Mouse (Mus musculus) C2C12 (cell line): ENCODE measurements around the gene Rpap2. TPM values are rescaled to one million over a fixed set of nuclear protein-coding genes. Genes with fewer than 3 reads are reported as not detected.

Source experiments
- H3K27me3 ChIP-seq: one replicate; pipeline ENCODE4 v1.6.1; 2011; ENCODE audit not compliant: control insufficient read depth, insufficient read depth, insufficient read length
- H3K36me3 ChIP-seq: one replicate; pipeline ENCODE4 v1.6.1; 2011; ENCODE audit not compliant: control insufficient read depth, insufficient read depth
- H3K4me3 ChIP-seq: one replicate; pipeline ENCODE4 v1.5.1; 2011; ENCODE audit warnings: mild to moderate bottlenecking, control low read depth; ENCODE audit not compliant: poor library complexity, insufficient read depth, severe bottlenecking
- H3K79me2 ChIP-seq: one replicate; pipeline ENCODE4 v1.6.1; 2011; ENCODE audit not compliant: control insufficient read depth, insufficient read depth
- H3K79me3 ChIP-seq: one replicate; pipeline ENCODE4 v1.6.1; 2011; ENCODE audit warnings: low read depth, control low read depth
- H3ac ChIP-seq: one replicate; pipeline ENCODE3; 2011; ENCODE audit warnings: low read depth; ENCODE audit not compliant: control insufficient read depth, insufficient read length
- CEBPB ChIP-seq: IDR thresholded peaks from one replicate; pipeline ENCODE4 v1.6.1; 2011; ENCODE audit warnings: low read depth, mild to moderate bottlenecking, control low read depth, moderate library complexity
- CTCF ChIP-seq: IDR thresholded peaks from one replicate; pipeline ENCODE4 v1.5.1; 2011; ENCODE audit not compliant: control insufficient read depth, insufficient read depth, insufficient read length
- FOSL1 ChIP-seq: IDR thresholded peaks from one replicate; pipeline ENCODE4 v1.8.0; 2011; ENCODE audit warnings: mild to moderate bottlenecking, low read length; ENCODE audit not compliant: poor library complexity, insufficient read depth, severe bottlenecking
- MAX ChIP-seq: IDR thresholded peaks from one replicate; pipeline ENCODE4 v1.6.1; 2011; ENCODE audit warnings: mild to moderate bottlenecking, control low read depth
- MYOD1 ChIP-seq: IDR thresholded peaks from one replicate; pipeline ENCODE4 v1.6.1; 2011; ENCODE audit warnings: low read depth; ENCODE audit not compliant: control insufficient read depth, insufficient read length
- MYOG ChIP-seq: IDR thresholded peaks from one replicate; pipeline ENCODE4 v1.6.1; 2011; ENCODE audit not compliant: control insufficient read depth, insufficient read length; ENCODE audit errors: extremely low read depth
- USF1 ChIP-seq: IDR thresholded peaks from one replicate; pipeline ENCODE4 v1.6.1; 2011; ENCODE audit warnings: low read depth, mild to moderate bottlenecking, control low read depth, moderate library complexity
- long read RNA-seq, 2 experiments: library from polyadenylated mRNA; unstranded; transcript quantifications; one replicate each; pipeline ENCODE4 v2.0.0; 2019 to 2020
- polyA plus RNA-seq: library from polyadenylated mRNA; unstranded; fragments of >200 nt; fragmentation: generic; extraction: Trizol; gene quantifications from one replicate; pipeline ENCODE4 v1.2.1, GENCODE M21; 2012; ENCODE audit warnings: missing spikeins

Rpap2 gene
- 7.2 TPM for polyA plus RNA-seq
- long read RNA-seq, experiment 1, transcript Rpap2-201 (13 exons, 2,268 nt) = major isoform, 13 of 22 reads
- long read RNA-seq, experiment 1, partial matches to known transcripts = 2 of 22 reads
- long read RNA-seq, experiment 1, other reads (novel, unspliced or antisense) = 5 of 22 reads
- long read RNA-seq, experiment 2, transcript Rpap2-204 (12 exons, 2,914 nt) = minor isoform, 6 of 118 reads
- long read RNA-seq, experiment 2, transcript Rpap2-201 (13 exons, 2,268 nt) = major isoform, 66 of 118 reads
- long read RNA-seq, experiment 2, partial matches to known transcripts = 4 of 118 reads
- long read RNA-seq, experiment 2, other reads (novel, unspliced or antisense) = 40 of 118 reads

GRCm38 (mm10) chr5:107597301-107598077 lies at the start of gene Rpap2, which contains the start of gene Glmn:
Gene Rpap2, plus strand, starts transcription at chr5:107597373.
Gene Glmn, minus strand, starts transcription at chr5:107597888.
- no peak for TF ChIP-seq CTCF
- no peak for TF ChIP-seq CEBPB
- TF ChIP-seq MYOG = no peak
- no peak for TF ChIP-seq USF1
- TF ChIP-seq FOSL1 = no peak
- no peak for TF ChIP-seq MYOD1
- no peak for TF ChIP-seq MAX
- peak within 1 kb of the TSS; percentile 71 for H3ac ChIP-seq

GRCm38 (mm10) chr5:107547955-107548354 lies 49.2 kb upstream of the Rpap2 start:
- Histone ChIP-seq H3K79me3 (no peaks in the 10 kb centered on the region), H3ac (no peak overlapping the region), H3K4me3 (no peak overlapping the region), H3K79me2 (no peaks in the 10 kb centered on the region), H3K27me3 (no peaks in the 10 kb centered on the region), H3K36me3 (no peaks in the 10 kb centered on the region)
- TF ChIP-seq CEBPB (no peak), CTCF (no peak), USF1 (no peak), FOSL1 (no peak), MYOG (no peak), MAX (no peak), MYOD1 (no peak)

More at GRCm38 (mm10) chr5:107597301-107598077, at the start of gene Rpap2, which contains the start of gene Glmn:
- no peaks in the 10 kb centered on the region for H3K79me3 ChIP-seq
- H3K79me2 ChIP-seq = peaks cover 20% of the 10 kb centered on the region
- no peaks in the 10 kb centered on the region for H3K27me3 ChIP-seq
- H3K36me3 ChIP-seq = peaks cover 12% of the 10 kb centered on the region
- peak within 1 kb of the TSS; percentile 57 for H3K4me3 ChIP-seq

- Histone ChIP-seq H3K36me3 (no peaks in the 10 kb centered on the region), H3K79me3 (no peaks in the 10 kb centered on the region), H3ac (no peak overlapping the region), H3K79me2 (no peaks in the 10 kb centered on the region), H3K27me3 (no peaks in the 10 kb centered on the region), H3K4me3 (no peak overlapping the region)
- TF ChIP-seq MAX = no peak
- no peak for TF ChIP-seq USF1
- TF ChIP-seq CTCF = no peak
- no peak for TF ChIP-seq CEBPB
- no peak for TF ChIP-seq MYOG
- no peak for TF ChIP-seq MYOD1
- no peak for TF ChIP-seq FOSL1
Observed at GRCm38 (mm10) chr5:107548444-107548843, 48.7 kb upstream of the Rpap2 start.

GRCm38 (mm10) chr5:107554336-107554735 lies 42.8 kb upstream of the Rpap2 start:
- Histone ChIP-seq H3K36me3 (peaks cover 21% of the 10 kb centered on the region), H3K27me3 (no peaks in the 10 kb centered on the region), H3K4me3 (no peak overlapping the region), H3K79me2 (no peaks in the 10 kb centered on the region), H3ac (no peak overlapping the region), H3K79me3 (no peaks in the 10 kb centered on the region)
- TF ChIP-seq CTCF = no peak
- no peak for TF ChIP-seq MYOD1
- TF ChIP-seq FOSL1 = no peak
- no peak for TF ChIP-seq CEBPB
- no peak for TF ChIP-seq MAX
- TF ChIP-seq USF1 = no peak

GRCm38 (mm10) chr5:107556969-107557368 lies 40.2 kb upstream of the Rpap2 start:
- no peaks in the 10 kb centered on the region for H3K79me2 ChIP-seq
- no peak overlapping the region for H3ac ChIP-seq
- H3K27me3 ChIP-seq = no peaks in the 10 kb centered on the region
- no peaks in the 10 kb centered on the region for H3K79me3 ChIP-seq
- H3K4me3 ChIP-seq = no peak overlapping the region
- no peak for TF ChIP-seq MAX
- TF ChIP-seq FOSL1 = no peak
- TF ChIP-seq CEBPB = no peak
- TF ChIP-seq USF1 = no peak
- TF ChIP-seq CTCF = no peak
- no peak for TF ChIP-seq MYOG
- TF ChIP-seq MYOD1 = no peak
- peaks cover 38% of the 10 kb centered on the region for H3K36me3 ChIP-seq
